Mouse (Mus musculus) forebrain, embryonic 16.5 days (tissue): ENCODE results near the gene Bean1. TPM values are rescaled to one million over a fixed set of nuclear protein-coding genes. Genes with fewer than 3 reads are reported as not detected.

Experiments used
- ATAC-seq: fragments of 200-750 bp; cut with Nextera tagmentation; 2 replicates; pipeline ENCODE4 v1.8.0; 2017; ENCODE audit warnings: mild to moderate bottlenecking, moderate library complexity
- H3K27ac ChIP-seq: fragments of 300-500 bp; sonication (generic); 2 replicates; pipeline ENCODE4 v1.5.1; 2014; ENCODE audit warnings: low read length, control low read depth
- H3K27me3 ChIP-seq: fragments of 300-500 bp; sonication (generic); replicated peaks from 2 replicates; pipeline ENCODE4 v1.6.1; 2014; ENCODE audit warnings: low read length; ENCODE audit not compliant: control insufficient read depth, insufficient read depth
- H3K36me3 ChIP-seq: fragments of 300-500 bp; sonication (generic); 2 replicates; pipeline ENCODE4 v1.6.1; 2014; ENCODE audit not compliant: control insufficient read depth, insufficient read depth
- H3K4me1 ChIP-seq: fragments of 300-500 bp; sonication (generic); replicated peaks from 2 replicates; pipeline ENCODE4 v1.6.1; 2014; ENCODE audit warnings: low read length; ENCODE audit not compliant: control insufficient read depth, insufficient read depth
- H3K4me2 ChIP-seq: fragments of 300-500 bp; sonication (generic); 2 replicates; pipeline ENCODE4 v1.6.1; 2014; ENCODE audit warnings: mild to moderate bottlenecking, low read length, control low read depth
- H3K4me3 ChIP-seq: fragments of 300-500 bp; sonication (generic); replicated peaks from 2 replicates; pipeline ENCODE4 v1.5.1; 2014; ENCODE audit warnings: mild to moderate bottlenecking, low read length, control low read depth
- H3K9ac ChIP-seq: fragments of 300-500 bp; sonication (generic); replicated peaks from 2 replicates; pipeline ENCODE4 v1.6.1; 2014; ENCODE audit warnings: low read depth, low read length, control low read depth
- H3K9me3 ChIP-seq: fragments of 300-500 bp; sonication (generic); 2 replicates; pipeline ENCODE4 v1.6.1; 2016; ENCODE audit warnings: low read length; ENCODE audit not compliant: control insufficient read depth
- WGBS: fragments of 180-500 bp; shearing (Covaris S2); extraction: QIAGEN DNeasy Blood & Tissue Kit; methylation state at CpG from one replicate; pipeline ENCODE4 v1.1.7; 2014; 5-methylcytosine and 5-hydroxymethylcytosine counted together
- polyA plus RNA-seq: library from polyadenylated mRNA; unstranded; fragments of >200 nt; fragmentation: Nextera tagmentation; extraction: Ambion mirVana; gene quantifications from 2 replicates; pipeline ENCODE4 v1.2.1, GENCODE M21; 2015

The Bean1 gene
- polyA plus RNA-seq, 1 experiment from 2014 or later: 3.1 TPM

DNA sequence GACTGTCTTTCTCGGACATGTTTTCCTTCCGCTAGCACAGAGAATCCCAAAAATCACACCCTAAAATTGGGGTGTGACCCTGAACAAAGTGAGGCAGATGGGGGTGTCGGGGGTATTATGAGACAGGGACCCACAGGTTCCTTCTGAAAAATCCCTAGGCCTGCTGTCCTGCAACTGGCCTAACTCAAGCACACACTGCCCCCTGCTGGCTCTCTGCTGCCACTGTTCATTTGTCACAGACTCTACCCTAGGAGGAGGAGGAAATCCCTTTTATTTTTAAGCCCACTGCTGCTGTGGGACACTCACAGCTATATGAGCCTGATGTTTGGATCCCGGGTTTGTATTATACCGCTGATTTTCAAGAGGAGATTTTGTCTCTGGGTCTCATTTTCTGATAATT is 49.6 kb downstream of the Bean1 start:
- H3K27ac ChIP-seq: no peak overlapping the region
- no peak overlapping the region for H3K4me2 ChIP-seq
- H3K27me3 ChIP-seq: no peaks in the 10 kb centered on the region
- H3K4me1 ChIP-seq: no peaks in the 10 kb centered on the region
- WGBS: 45% methylated on average over 5 of the region's 5 CpGs
- no peak overlapping the region for H3K9ac ChIP-seq
- H3K4me3 ChIP-seq: no peak overlapping the region
- peak; percentile 65 for ATAC-seq
- no peaks in the 10 kb centered on the region; the same call in 1 of the 2 replicates for H3K9me3 ChIP-seq
- H3K36me3 ChIP-seq: peaks cover 10% of the 10 kb centered on the region

DNA sequence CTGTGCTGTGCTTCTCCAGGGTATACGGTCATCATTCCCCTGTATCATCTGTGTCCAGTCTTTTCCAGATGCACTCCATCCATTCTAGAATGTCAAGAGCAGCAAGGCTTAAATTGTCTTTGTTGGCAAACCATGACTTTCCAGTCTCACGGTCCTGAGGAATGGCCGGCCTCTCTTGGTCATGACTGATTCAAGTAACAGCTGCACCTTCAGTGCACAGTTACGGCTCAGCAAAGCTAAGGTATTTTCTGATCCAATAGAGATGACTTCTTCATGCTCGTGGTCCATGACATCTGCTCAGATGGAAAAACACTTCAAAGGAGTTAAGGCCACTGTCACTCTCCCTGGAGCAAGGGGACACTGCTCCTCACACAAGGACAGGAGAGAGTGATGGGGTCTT is 56.8 kb downstream of the Bean1 start:
- Histone ChIP-seq H3K9me3 (no peaks in the 10 kb centered on the region; the same call in 1 of the 2 replicates), H3K9ac (no peak overlapping the region), H3K36me3 (peaks cover 56% of the 10 kb centered on the region), H3K27ac (no peak overlapping the region), H3K4me1 (no peaks in the 10 kb centered on the region), H3K4me2 (no peak overlapping the region), H3K27me3 (no peaks in the 10 kb centered on the region), H3K4me3 (no peak overlapping the region)
- no peak for ATAC-seq
- 96% methylated on average over 5 of the region's 5 CpGs for WGBS

DNA sequence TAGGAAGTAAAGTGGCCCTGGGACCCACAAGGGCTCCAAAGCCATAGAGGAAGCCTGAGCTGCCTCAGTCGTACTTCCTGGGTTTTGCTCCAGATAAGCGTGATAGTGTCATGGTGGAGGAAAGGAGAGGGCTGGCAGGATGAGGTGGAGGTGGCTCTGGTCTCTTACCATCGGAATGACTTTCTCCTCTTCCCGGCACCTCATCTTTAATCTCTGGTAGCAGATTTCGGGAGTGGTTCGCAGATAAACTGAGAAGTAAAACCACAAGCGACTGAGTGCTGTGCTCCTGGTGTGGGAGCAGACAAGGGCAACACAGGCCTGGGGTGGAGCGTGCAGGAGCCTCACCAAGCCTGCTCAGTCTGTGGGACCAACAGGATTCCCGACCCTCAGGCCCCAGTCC is 60.1 kb downstream of the Bean1 start:
- H3K9ac ChIP-seq: no peak overlapping the region
- H3K4me1 ChIP-seq: no peaks in the 10 kb centered on the region
- no peak overlapping the region for H3K4me2 ChIP-seq
- H3K27me3 ChIP-seq: no peaks in the 10 kb centered on the region
- no peak overlapping the region for H3K27ac ChIP-seq
- H3K36me3 ChIP-seq: peaks cover 59% of the 10 kb centered on the region
- no peak for ATAC-seq
- 92% methylated on average over 9 of the region's 9 CpGs for WGBS
- no peaks in the 10 kb centered on the region for H3K9me3 ChIP-seq
- no peak overlapping the region for H3K4me3 ChIP-seq

DNA sequence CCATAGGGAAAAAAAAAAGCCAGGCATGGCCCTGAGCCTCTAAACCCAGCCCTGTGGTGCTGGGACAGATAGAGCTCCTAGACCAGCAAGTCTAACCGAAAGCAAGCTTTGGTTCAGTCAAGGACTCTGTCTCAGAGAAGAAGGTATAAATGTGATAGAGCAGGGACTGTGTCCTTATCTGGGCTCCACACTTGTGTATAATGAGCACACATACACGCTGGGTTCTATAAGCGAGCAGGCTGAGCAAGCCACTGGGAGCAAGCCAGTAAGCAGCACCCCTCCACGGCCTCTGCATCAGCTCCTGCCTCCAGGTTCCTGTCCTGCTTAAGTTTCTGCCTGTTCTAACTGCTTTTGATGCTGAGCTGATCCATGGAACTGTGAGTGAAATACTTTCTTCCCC is 61.8 kb downstream of the Bean1 start:
- no peaks in the 10 kb centered on the region for H3K4me1 ChIP-seq
- no peak overlapping the region for H3K4me2 ChIP-seq
- peaks cover 53% of the 10 kb centered on the region for H3K36me3 ChIP-seq
- H3K27ac ChIP-seq: no peak overlapping the region
- no peaks in the 10 kb centered on the region for H3K27me3 ChIP-seq
- H3K9ac ChIP-seq: no peak overlapping the region
- H3K9me3 ChIP-seq: no peaks in the 10 kb centered on the region
- H3K4me3 ChIP-seq: no peak overlapping the region
- 97% methylated on average over 4 of the region's 4 CpGs for WGBS
- ATAC-seq: no peak

DNA sequence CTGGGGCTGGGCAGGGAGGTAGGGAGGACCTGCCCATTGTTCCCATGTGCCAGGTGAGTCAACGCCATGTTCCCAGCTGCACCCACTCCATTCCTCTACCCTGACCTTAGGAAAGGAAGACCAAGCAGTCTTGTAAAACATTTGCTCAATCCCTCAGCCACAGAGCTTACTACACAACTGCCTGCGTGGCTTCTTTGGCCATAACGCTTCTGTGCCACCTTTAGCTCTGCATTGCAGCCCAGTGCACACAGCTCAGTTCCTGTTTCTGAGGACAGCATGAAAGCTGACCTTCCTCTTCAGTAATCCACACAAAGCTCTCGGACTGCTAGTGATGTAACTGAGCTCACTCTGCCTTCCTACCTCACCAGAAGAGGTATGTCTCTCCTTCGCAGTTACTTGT is 62.7 kb downstream of the Bean1 start:
- ATAC-seq: no peak
- Histone ChIP-seq H3K4me2 (no peak overlapping the region), H3K4me1 (no peaks in the 10 kb centered on the region), H3K36me3 (peaks cover 48% of the 10 kb centered on the region), H3K9me3 (no peaks in the 10 kb centered on the region), H3K9ac (no peak overlapping the region), H3K27me3 (no peaks in the 10 kb centered on the region), H3K4me3 (no peak overlapping the region), H3K27ac (no peak overlapping the region)
- 96% methylated on average over 5 of the region's 5 CpGs for WGBS

DNA sequence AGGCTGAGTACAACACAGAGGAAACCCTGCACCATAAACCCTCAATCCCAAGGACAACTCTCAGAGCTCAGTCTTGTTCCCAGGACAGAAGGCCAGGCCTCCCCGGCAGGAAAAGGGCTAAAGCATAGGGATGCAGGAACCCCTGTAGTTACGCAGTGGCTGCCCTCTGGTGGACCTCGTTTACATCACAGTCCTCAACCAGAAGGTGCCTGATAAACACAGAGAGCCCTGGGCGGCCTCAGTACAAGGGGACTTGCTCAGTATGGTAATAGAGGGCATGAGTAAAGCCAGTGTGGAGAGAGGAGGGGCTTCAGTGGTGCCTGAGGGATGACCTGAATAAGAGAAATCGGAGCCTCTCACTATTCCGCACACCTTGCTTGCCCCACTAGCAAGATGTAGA is 64.3 kb downstream of the Bean1 start:
- 39% methylated on average over 6 of the region's 6 CpGs for WGBS
- Histone ChIP-seq H3K4me2 (no peak overlapping the region), H3K27me3 (no peaks in the 10 kb centered on the region), H3K36me3 (peaks cover 59% of the 10 kb centered on the region), H3K27ac (no peak overlapping the region), H3K4me3 (no peak overlapping the region), H3K9ac (no peak overlapping the region), H3K9me3 (no peaks in the 10 kb centered on the region), H3K4me1 (no peaks in the 10 kb centered on the region)
- ATAC-seq: peak; percentile 33; the same call in 1 of the 2 replicates

DNA sequence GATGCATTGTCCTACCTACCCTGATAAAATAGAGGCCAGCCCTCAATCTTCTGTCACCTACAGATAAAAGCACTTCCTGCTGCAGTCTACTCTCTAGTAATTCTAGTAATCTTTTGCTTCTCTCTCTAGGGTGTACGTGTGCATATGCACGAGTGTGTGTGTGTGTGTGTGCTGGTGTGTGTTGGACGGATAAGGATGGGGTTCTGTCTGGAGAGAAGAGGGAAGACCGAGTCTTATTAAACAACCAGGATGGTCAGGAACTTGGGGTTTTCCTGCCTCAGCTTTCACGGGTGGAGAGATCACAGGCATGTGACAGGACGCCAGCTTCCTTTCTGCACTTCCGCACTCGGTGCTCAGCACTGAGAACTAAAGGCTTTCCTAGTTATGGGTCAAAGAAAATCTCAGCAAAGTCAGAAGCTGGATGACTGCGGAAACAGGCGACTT is 69.2 kb downstream of the Bean1 start:
- Histone ChIP-seq H3K9me3 (no peaks in the 10 kb centered on the region), H3K9ac (no peak overlapping the region), H3K27ac (no peak overlapping the region), H3K4me3 (no peak overlapping the region), H3K4me1 (no peaks in the 10 kb centered on the region), H3K4me2 (no peak overlapping the region), H3K27me3 (no peaks in the 10 kb centered on the region), H3K36me3 (peaks cover 43% of the 10 kb centered on the region)
- WGBS: 89% methylated on average over 10 of the region's 10 CpGs
- ATAC-seq: no peak

DNA sequence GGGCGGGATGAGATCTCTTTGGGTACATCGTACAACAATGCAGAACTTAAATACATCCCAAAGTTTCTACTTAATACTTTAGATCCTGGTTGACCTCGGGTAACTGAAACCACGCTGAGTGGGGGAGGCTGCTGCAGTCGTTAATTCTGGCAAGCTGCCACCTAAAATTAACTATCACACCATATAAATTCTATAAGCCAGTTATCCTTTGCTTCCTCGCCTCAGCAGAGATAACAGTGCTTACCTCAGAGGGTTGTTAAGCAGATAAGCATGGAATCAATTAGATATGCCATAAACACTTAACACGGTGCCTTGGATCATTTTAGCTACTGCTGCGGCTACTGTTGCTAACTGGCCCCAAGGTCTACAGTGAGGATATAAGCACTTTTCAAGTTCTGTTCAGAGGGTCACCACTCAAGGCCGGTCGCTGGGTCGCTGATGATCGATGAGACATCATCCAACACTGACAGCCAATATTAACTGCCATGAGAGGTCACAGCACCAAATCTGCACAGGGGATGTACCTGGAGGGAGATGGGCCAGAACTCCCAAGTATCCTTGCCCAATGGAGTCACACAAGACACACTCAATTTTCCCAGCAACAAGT is 71.9 kb downstream of the Bean1 start:
- Histone ChIP-seq H3K36me3 (peaks cover 33% of the 10 kb centered on the region), H3K4me2 (no peak overlapping the region), H3K4me1 (peaks cover 5% of the 10 kb centered on the region), H3K27me3 (no peaks in the 10 kb centered on the region), H3K9ac (no peak overlapping the region), H3K9me3 (no peaks in the 10 kb centered on the region), H3K27ac (no peak overlapping the region), H3K4me3 (no peak overlapping the region)
- ATAC-seq: no peak
- 84% methylated on average over 12 of the region's 12 CpGs for WGBS

DNA sequence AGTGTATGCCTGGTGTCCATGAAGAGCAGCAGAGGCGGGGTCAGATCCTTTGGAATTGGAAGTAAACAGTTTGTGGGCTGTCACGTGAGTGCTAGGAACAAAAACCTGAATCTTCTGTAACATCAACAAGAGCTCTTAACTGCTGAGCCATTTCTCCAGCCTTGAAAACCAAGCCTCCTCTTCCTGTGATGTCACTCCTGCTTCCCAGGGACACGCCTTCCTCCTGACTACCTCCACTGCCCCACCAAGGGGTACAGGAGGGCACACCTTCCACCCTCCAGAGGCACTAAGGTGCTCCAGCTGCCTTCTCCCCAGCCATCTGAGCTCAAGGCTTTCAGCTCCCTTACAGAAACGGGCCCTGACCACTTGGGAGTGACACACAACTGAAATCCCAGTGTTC is 76.4 kb downstream of the Bean1 start:
- no peaks in the 10 kb centered on the region for H3K27me3 ChIP-seq
- peaks cover 12% of the 10 kb centered on the region for H3K36me3 ChIP-seq
- no peak for ATAC-seq
- no peaks in the 10 kb centered on the region for H3K9me3 ChIP-seq
- H3K9ac ChIP-seq: no peak overlapping the region
- H3K27ac ChIP-seq: no peak overlapping the region
- peaks cover 23% of the 10 kb centered on the region for H3K4me1 ChIP-seq
- H3K4me2 ChIP-seq: no peak overlapping the region
- 92% methylated on average over 4 of the region's 4 CpGs for WGBS
- H3K4me3 ChIP-seq: no peak overlapping the region
